Mouse (Mus musculus): ENCODE data around the gene H2afy2. TPM values are rescaled to one million over a fixed set of nuclear protein-coding genes. Genes with fewer than 3 reads are reported as not detected.
A peak's percentile ranks its signal among the peaks of the same experiment; 100 is the strongest.

H2afy2 gene
- total RNA-seq, 2 experiments from 2014 or later, result 14.3 to 14.6 TPM

- no peak for DNase-seq (ENCODE audit: low spot score in 2 of 2)
These were observed 49.6 kb downstream of the H2afy2 start for GRCm38 (mm10) chr10:61734377-61734776.

GRCm38 (mm10) chr10:61730171-61730570 lies 53.8 kb downstream of the H2afy2 start:
- no peak for DNase-seq (ENCODE audit: low spot score in 2 of 2)

- DNase-seq (ENCODE audit: low spot score in 2 of 2), result no peak
These were observed 54.8 kb downstream of the H2afy2 start for GRCm38 (mm10) chr10:61729181-61729580.

GRCm38 (mm10) chr10:61723271-61723670 lies 60.7 kb downstream of the H2afy2 start:
- no peak for DNase-seq (ENCODE audit: low spot score in 2 of 2)

GRCm38 (mm10) chr10:61722215-61722614 lies 61.7 kb downstream of the H2afy2 start:
- DNase-seq (ENCODE audit: low spot score in 2 of 2), result no peak

GRCm38 (mm10) chr10:61720331-61720730 lies 63.6 kb downstream of the H2afy2 start:
- no peak for DNase-seq (ENCODE audit: low spot score in 2 of 2)

- DNase-seq (ENCODE audit: low spot score in 2 of 2), result no peak
These were observed 66.3 kb downstream of the H2afy2 start for GRCm38 (mm10) chr10:61717406-61718296.

- DNase-seq (ENCODE audit: low spot score in 2 of 2), result no peak
These were observed 67.7 kb downstream of the H2afy2 start for GRCm38 (mm10) chr10:61715996-61716864.

GRCm38 (mm10) chr10:61715462-61715837 lies 68.5 kb downstream of the H2afy2 start:
- DNase-seq (ENCODE audit: low spot score in 2 of 2), result no peak

GRCm38 (mm10) chr10:61714771-61715461 lies 69.0 kb downstream of the H2afy2 start, which contains the start of gene Aifm2:
Aifm2 (plus strand) TSS chr10:61715263.
- DNase-seq (ENCODE audit: low spot score in 2 of 2), result peak in 1 of 2 experiments; percentile 73

- DNase-seq (ENCODE audit: low spot score in 2 of 2), result no peak
These were observed 69.8 kb downstream of the H2afy2 start for GRCm38 (mm10) chr10:61714146-61714545.

GRCm38 (mm10) chr10:61713601-61714000 lies 70.3 kb downstream of the H2afy2 start:
- no peak for DNase-seq (ENCODE audit: low spot score in 2 of 2)

- DNase-seq (ENCODE audit: low spot score in 2 of 2), result no peak
These were observed 77.3 kb downstream of the H2afy2 start for GRCm38 (mm10) chr10:61706412-61707375.

- no peak for DNase-seq (ENCODE audit: low spot score in 2 of 2)
These were observed 79.3 kb downstream of the H2afy2 start for GRCm38 (mm10) chr10:61704663-61705062.

GRCm38 (mm10) chr10:61697028-61697427 lies 86.9 kb downstream of the H2afy2 start:
- no peak for DNase-seq (ENCODE audit: low spot score in 2 of 2)

GRCm38 (mm10) chr10:61696560-61696823 lies 87.5 kb downstream of the H2afy2 start:
- no peak for DNase-seq (ENCODE audit: low spot score in 2 of 2)

- DNase-seq (ENCODE audit: low spot score in 2 of 2), result no peak
These were observed 88.0 kb downstream of the H2afy2 start for GRCm38 (mm10) chr10:61695703-61696559.

- peak; percentile 88 to 98 for DNase-seq (ENCODE audit: low spot score in 2 of 2)
These were observed 88.9 kb downstream of the H2afy2 start, which contains the start of gene Tysnd1 for GRCm38 (mm10) chr10:61694870-61695670. Tysnd1 (plus strand) TSS chr10:61695514.

Measured in gastrocnemius, postnatal 4 days (tissue).